Mouse (Mus musculus) limb, embryonic 12.5 days (tissue): ENCODE data around the gene Zfp456. TPM values are rescaled to one million over a fixed set of nuclear protein-coding genes. Genes with fewer than 3 reads are reported as not detected.
A peak's percentile ranks its signal among the peaks of the same experiment; 100 is the strongest.

Source experiments
- ATAC-seq: fragments of 200-750 bp; cut with Nextera tagmentation; 2 replicates; pipeline ENCODE4 v1.8.0; 2017; ENCODE audit warnings: low read depth, moderate TSS enrichment; ENCODE audit not compliant: insufficient number of reproducible peaks, insufficient read depth, low FRiP score, low TSS enrichment
- H3K27ac ChIP-seq: fragments of 300-500 bp; sonication (generic); 2 replicates; pipeline ENCODE4 v1.5.1; 2016; ENCODE audit warnings: mild to moderate bottlenecking, moderate library complexity
- H3K27me3 ChIP-seq: fragments of 300-500 bp; sonication (generic); 2 replicates; pipeline ENCODE4 v1.6.1; 2016; ENCODE audit warnings: mild to moderate bottlenecking, moderate library complexity
- H3K36me3 ChIP-seq: fragments of 300-500 bp; sonication (generic); 2 replicates; pipeline ENCODE4 v1.6.1; 2016; ENCODE audit warnings: mild to moderate bottlenecking, moderate library complexity
- H3K4me1 ChIP-seq: fragments of 300-500 bp; sonication (generic); replicated peaks from 2 replicates; pipeline ENCODE4 v1.6.1; 2016
- H3K4me2 ChIP-seq: fragments of 300-500 bp; sonication (generic); 2 replicates; pipeline ENCODE4 v1.6.1; 2016; ENCODE audit warnings: mild to moderate bottlenecking, moderate library complexity
- H3K4me3 ChIP-seq: fragments of 300-500 bp; sonication (generic); replicated peaks from 2 replicates; pipeline ENCODE4 v1.5.1; 2016; ENCODE audit warnings: mild to moderate bottlenecking
- H3K9ac ChIP-seq: fragments of 300-500 bp; sonication (generic); replicated peaks from 2 replicates; pipeline ENCODE4 v1.6.1; 2016; ENCODE audit warnings: mild to moderate bottlenecking, moderate library complexity
- H3K9me3 ChIP-seq: fragments of 300-500 bp; sonication (generic); 2 replicates; pipeline ENCODE4 v1.6.1; 2016; ENCODE audit warnings: mild to moderate bottlenecking, moderate library complexity
- whole genome bisulfite sequencing: fragments of 180-500 bp; shearing (Covaris S2); methylation state at CpG from one replicate; pipeline ENCODE4 v1.1.7; 2016; 5-methylcytosine and 5-hydroxymethylcytosine counted together
- polyA plus RNA-seq: library from polyadenylated mRNA; unstranded; fragments of >200 nt; fragmentation: Nextera tagmentation; extraction: Ambion mirVana; gene quantifications from 2 replicates; pipeline ENCODE4 v1.2.1, GENCODE M21; 2016

The Zfp456 gene
- polyA plus RNA-seq, 1 experiment from 2014 or later: 1.4 TPM

DNA sequence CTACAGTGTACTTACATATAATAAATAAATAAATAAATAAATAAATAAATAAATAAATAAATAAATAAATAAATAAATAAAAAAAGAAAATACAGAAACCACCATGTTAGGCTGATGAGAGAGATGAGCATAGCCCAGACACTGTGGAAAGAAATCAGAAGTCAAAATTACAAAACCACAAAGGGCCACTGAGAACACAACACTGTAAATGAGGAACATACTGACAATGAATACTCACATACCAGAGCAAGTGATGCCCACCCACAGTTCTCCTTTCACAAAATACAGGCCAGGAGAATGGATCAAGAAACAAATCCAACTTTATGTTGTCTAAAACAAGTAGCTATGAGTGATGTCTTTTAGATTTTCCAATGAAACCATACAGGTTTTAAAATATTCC is 23.8 kb downstream of the Zfp456 start:
- no peaks in the 10 kb centered on the region for H3K4me1 ChIP-seq
- H3K9ac ChIP-seq: no peak overlapping the region
- no peak overlapping the region for H3K4me2 ChIP-seq
- no peak overlapping the region for H3K4me3 ChIP-seq
- H3K27me3 ChIP-seq: no peaks in the 10 kb centered on the region
- H3K9me3 ChIP-seq: no peaks in the 10 kb centered on the region
- H3K27ac ChIP-seq: no peak overlapping the region
- ATAC-seq: no peak
- H3K36me3 ChIP-seq: no peaks in the 10 kb centered on the region

GRCm38 (mm10) chr13:67343422-67343821 is 32.2 kb downstream of the Zfp456 start:
- H3K36me3 ChIP-seq: peaks cover 8% of the 10 kb centered on the region; the same call in 1 of the 2 replicates
- no peak overlapping the region for H3K4me2 ChIP-seq
- H3K4me1 ChIP-seq: no peaks in the 10 kb centered on the region
- H3K4me3 ChIP-seq: no peak overlapping the region
- ATAC-seq: no peak
- H3K27me3 ChIP-seq: no peaks in the 10 kb centered on the region
- no peak overlapping the region for H3K9ac ChIP-seq
- H3K9me3 ChIP-seq: no peaks in the 10 kb centered on the region
- 94% methylated on average over 2 of the region's 2 CpGs for WGBS
- H3K27ac ChIP-seq: no peak overlapping the region

DNA sequence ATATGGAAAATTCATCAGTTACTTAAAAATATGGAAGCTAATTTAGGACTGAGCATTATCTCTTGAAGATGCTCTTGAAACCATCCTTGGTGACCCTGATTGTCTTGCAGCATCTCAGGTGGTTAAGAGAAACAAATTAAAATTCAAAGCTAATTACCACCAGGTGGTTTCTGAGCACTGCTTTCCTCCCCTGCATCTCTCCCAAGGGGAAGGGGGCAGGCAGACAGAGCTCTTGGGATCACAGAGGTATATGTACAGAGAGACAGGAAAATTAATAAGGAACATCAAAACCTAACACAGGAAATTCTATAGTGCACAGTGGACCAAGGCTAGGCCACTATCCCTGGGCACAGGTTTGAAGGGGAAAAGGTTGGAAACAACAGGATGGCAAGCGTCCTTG is 42.7 kb downstream of the Zfp456 start:
- Histone ChIP-seq H3K36me3 (no peaks in the 10 kb centered on the region), H3K27me3 (no peaks in the 10 kb centered on the region), H3K4me1 (peaks cover 9% of the 10 kb centered on the region; the same call in 1 of the 2 replicates), H3K9ac (peak overlapping the region; percentile 65), H3K9me3 (no peaks in the 10 kb centered on the region), H3K4me2 (peak overlapping the region; percentile 70), H3K27ac (peak overlapping the region; percentile 73), H3K4me3 (peak overlapping the region; percentile 55)
- ATAC-seq: 0 out of 2 replicates have a peak, but pooled peaks have one; percentile 11
- WGBS: 64% methylated on average over 1 of the region's 1 CpGs

GRCm38 (mm10) chr13:67332019-67332724 is 43.4 kb downstream of the Zfp456 start, which contains the start of gene Zfp595:
TSS of gene Zfp595 (minus strand) at chr13:67332570.
- H3K9me3 ChIP-seq: no peaks in the 10 kb centered on the region
- peak within 1 kb of the TSS; percentile 65 for H3K9ac ChIP-seq
- peak within 1 kb of the TSS; percentile 55 for H3K4me3 ChIP-seq
- WGBS: 20% methylated on average over 17 of the region's 17 CpGs
- peak within 1 kb of the TSS; percentile 70 for H3K4me2 ChIP-seq
- peaks cover 9% of the 10 kb centered on the region; the same call in 1 of the 2 replicates for H3K4me1 ChIP-seq
- H3K27ac ChIP-seq: peak within 1 kb of the TSS; percentile 73
- H3K36me3 ChIP-seq: no peaks in the 10 kb centered on the region
- H3K27me3 ChIP-seq: no peaks in the 10 kb centered on the region
- ATAC-seq: peak; percentile 85

Other genes starting within 250 kb of the Zfp456 start
- gene Rsl1, start 202.6 kb downstream of the Zfp456 start, polyA plus RNA-seq: 7.6 and 8.1 TPM in 2 replicates
- gene Zfp455, start 181.3 kb downstream of the Zfp456 start, polyA plus RNA-seq: 2.1 and 2.7 TPM in 2 replicates
- gene Zfp458, start 97.3 kb downstream of the Zfp456 start, polyA plus RNA-seq: 1.5 and 2.0 TPM in 2 replicates
- gene Zfp457, start 69.3 kb downstream of the Zfp456 start, polyA plus RNA-seq: 0.47 and 0.58 TPM in 2 replicates
- 1.9 and 3.0 TPM in 2 replicates for gene Zfp595, start 43.2 kb downstream of the Zfp456 start, polyA plus RNA-seq
- not detected in 2 replicates for gene Gm28044, start 15.3 kb downstream of the Zfp456 start, polyA plus RNA-seq
- gene Zfp953, start 15.2 kb downstream of the Zfp456 start, polyA plus RNA-seq: 1.2 and 1.3 TPM in 2 replicates
- not detected in 2 replicates for gene Gm28041, start 77 bp downstream of the Zfp456 start, polyA plus RNA-seq
- gene Zfp429, start 24.0 kb upstream of the Zfp456 start, polyA plus RNA-seq: 4.9 and 5.1 TPM in 2 replicates
- gene Zfp459, start 45.6 kb upstream of the Zfp456 start, polyA plus RNA-seq: 1.5 and 2.3 TPM in 2 replicates
- gene Zfp874a, start 75.8 kb upstream of the Zfp456 start, polyA plus RNA-seq: 10.4 and 11.4 TPM in 2 replicates
- gene Zfp874b, start 108.4 kb upstream of the Zfp456 start, polyA plus RNA-seq: 2.4 and 3.2 TPM in 2 replicates
- gene Zfp58, start 124.7 kb upstream of the Zfp456 start, polyA plus RNA-seq: 22.1 and 22.5 TPM in 2 replicates
- gene Gm26965, start 150.3 kb upstream of the Zfp456 start, polyA plus RNA-seq: 0.29 TPM in 1 of 2 replicates, not detected in the other
- 26.3 and 26.5 TPM in 2 replicates for gene Zfp87, start 150.4 kb upstream of the Zfp456 start, polyA plus RNA-seq
- gene Zfp748, start 178.0 kb upstream of the Zfp456 start, polyA plus RNA-seq: 16.5 and 17.6 TPM in 2 replicates
- 5.3 TPM in 2 replicates for gene Zfp729b, start 233.9 kb upstream of the Zfp456 start, polyA plus RNA-seq